Mouse (Mus musculus) heart, postnatal 0 days (tissue): Measurements from ENCODE around the gene Abr. TPM values are rescaled to one million over a fixed set of nuclear protein-coding genes. Genes with fewer than 3 reads are reported as not detected.
A peak's percentile ranks its signal among the peaks of the same experiment; 100 is the strongest.

Source experiments
- ATAC-seq: fragments of 200-750 bp; cut with Nextera tagmentation; 2 replicates; pipeline ENCODE4 v1.8.0; 2017; ENCODE audit warnings: low read depth, moderate number of reproducible peaks, moderate library complexity; ENCODE audit not compliant: insufficient read depth
- DNase-seq: peaks from one replicate; pipeline ENCODE4 v3.0.0-alpha.2; 2016; ENCODE audit warnings: low spot score
- H3K27ac ChIP-seq: fragments of 300-500 bp; sonication (generic); 2 replicates; pipeline ENCODE4 v1.5.1; 2014; ENCODE audit warnings: low read depth, mild to moderate bottlenecking
- H3K27me3 ChIP-seq: fragments of 300-500 bp; sonication (generic); 2 replicates; pipeline ENCODE4 v1.6.1; 2014; ENCODE audit warnings: low read length, mixed read lengths; ENCODE audit not compliant: control insufficient read depth, insufficient read depth
- H3K36me3 ChIP-seq: fragments of 300-500 bp; sonication (generic); replicated peaks from 2 replicates; pipeline ENCODE4 v1.6.1; 2014; ENCODE audit warnings: low read length, mixed read lengths; ENCODE audit not compliant: control insufficient read depth, insufficient read depth
- H3K4me1 ChIP-seq: fragments of 300-500 bp; sonication (generic); 2 replicates; pipeline ENCODE4 v1.6.1; 2014; ENCODE audit warnings: antibody characterized with exemption; ENCODE audit not compliant: control insufficient read depth, insufficient read depth
- H3K4me2 ChIP-seq: fragments of 300-500 bp; sonication (generic); 2 replicates; pipeline ENCODE4 v1.6.1; 2014; ENCODE audit warnings: low read depth, mild to moderate bottlenecking, low read length, moderate library complexity
- H3K4me3 ChIP-seq: fragments of 300-500 bp; sonication (generic); 2 replicates; pipeline ENCODE4 v1.5.1; 2014; ENCODE audit warnings: low read depth, low read length
- H3K9ac ChIP-seq: fragments of 300-500 bp; sonication (generic); replicated peaks from 2 replicates; pipeline ENCODE4 v1.6.1; 2014; ENCODE audit warnings: low read depth, low read length, mixed read lengths
- H3K9me3 ChIP-seq: fragments of 300-500 bp; sonication (generic); replicated peaks from 2 replicates; pipeline ENCODE4 v1.6.1; 2016; ENCODE audit warnings: low read length; ENCODE audit not compliant: control insufficient read depth
- CTCF ChIP-seq: IDR thresholded peaks from 2 replicates; pipeline ENCODE4 v1.5.1; 2016; ENCODE audit warnings: antibody characterized with exemption, control low read depth, low read depth
- EP300 ChIP-seq: IDR thresholded peaks from 2 replicates; pipeline ENCODE4 v1.6.1; 2016; ENCODE audit warnings: antibody characterized with exemption, low read depth
- WGBS: fragments of 180-500 bp; shearing (Covaris S2); extraction: QIAGEN DNeasy Blood & Tissue Kit; methylation state at CpG from one replicate; pipeline ENCODE4 v1.1.7; 2014; 5-methylcytosine and 5-hydroxymethylcytosine counted together
- polyA plus RNA-seq: library from polyadenylated mRNA; unstranded; fragments of >200 nt; fragmentation: Nextera tagmentation; extraction: Ambion mirVana; gene quantifications from 2 replicates; pipeline ENCODE4 v1.2.1, GENCODE M21; 2015
- total RNA-seq: library from RNA; depleted of rRNA; stranded (reverse); fragments of >200 nt; gene quantifications from 2 replicates; pipeline ENCODE4 v1.2.3, GENCODE M21; 2014; ENCODE audit warnings: low replicate concordance

The Abr gene
- total and polyA plus RNA-seq, 2 experiments from 2014 or later = 14.1 to 48.9 TPM

- no peak overlapping the region for H3K27ac ChIP-seq
- peak overlapping the region; percentile 98 for H3K4me2 ChIP-seq
- TF ChIP-seq CTCF (no peak), EP300 (no peak)
- H3K4me1 ChIP-seq = no peaks in the 10 kb centered on the region
- H3K27me3 ChIP-seq = peaks cover 33% of the 10 kb centered on the region
- ATAC-seq = peak; percentile 55
- no peaks in the 10 kb centered on the region for H3K36me3 ChIP-seq
- H3K9ac ChIP-seq = peak overlapping the region; percentile 30; the same call in 1 of the 2 replicates
- peak; percentile 15 for DNase-seq
- WGBS = 1% methylated on average over 56 of the region's 66 CpGs
- H3K4me3 ChIP-seq = peak overlapping the region; percentile 59
- no peaks in the 10 kb centered on the region for H3K9me3 ChIP-seq
Measured at GRCm38 (mm10) chr11:76570741-76571612, 51.1 kb downstream of the Abr start.

- Histone ChIP-seq H3K27me3 (peaks cover 33% of the 10 kb centered on the region), H3K36me3 (no peaks in the 10 kb centered on the region), H3K27ac (no peak overlapping the region), H3K9ac (no peak overlapping the region), H3K4me2 (peak overlapping the region; percentile 98), H3K4me3 (peak overlapping the region; percentile 59), H3K9me3 (no peaks in the 10 kb centered on the region), H3K4me1 (no peaks in the 10 kb centered on the region)
- ATAC-seq = no peak
- TF ChIP-seq EP300 = no peak
- no peak for TF ChIP-seq CTCF
- DNase-seq = no peak
- WGBS = 33% methylated on average over 10 of the region's 10 CpGs
Measured at GRCm38 (mm10) chr11:76570201-76570731, 51.8 kb downstream of the Abr start.

GRCm38 (mm10) chr11:76569436-76569835 lies 52.7 kb downstream of the Abr start:
- peaks cover 33% of the 10 kb centered on the region for H3K27me3 ChIP-seq
- no peaks in the 10 kb centered on the region for H3K9me3 ChIP-seq
- no peak overlapping the region for H3K27ac ChIP-seq
- WGBS = 67% methylated on average over 3 of the region's 3 CpGs
- H3K9ac ChIP-seq = no peak overlapping the region
- no peaks in the 10 kb centered on the region for H3K36me3 ChIP-seq
- DNase-seq (no peak), ATAC-seq (no peak)
- no peak overlapping the region for H3K4me2 ChIP-seq
- H3K4me3 ChIP-seq = no peak overlapping the region
- H3K4me1 ChIP-seq = no peaks in the 10 kb centered on the region
- TF ChIP-seq CTCF = no peak
- no peak for TF ChIP-seq EP300

GRCm38 (mm10) chr11:76566081-76566480 lies 56.0 kb downstream of the Abr start:
- H3K9me3 ChIP-seq = no peaks in the 10 kb centered on the region
- peaks cover 16% of the 10 kb centered on the region for H3K27me3 ChIP-seq
- ATAC-seq = no peak
- 76% methylated on average over 3 of the region's 3 CpGs for WGBS
- no peaks in the 10 kb centered on the region for H3K36me3 ChIP-seq
- no peak overlapping the region for H3K9ac ChIP-seq
- no peak for TF ChIP-seq EP300
- no peak for TF ChIP-seq CTCF
- H3K4me2 ChIP-seq = no peak overlapping the region
- H3K4me1 ChIP-seq = no peaks in the 10 kb centered on the region
- no peak overlapping the region for H3K27ac ChIP-seq
- no peak overlapping the region for H3K4me3 ChIP-seq
- no peak for DNase-seq

GRCm38 (mm10) chr11:76562584-76562983 lies 59.5 kb downstream of the Abr start:
- no peaks in the 10 kb centered on the region for H3K36me3 ChIP-seq
- no peaks in the 10 kb centered on the region for H3K4me1 ChIP-seq
- TF ChIP-seq EP300 (no peak), CTCF (no peak)
- H3K4me2 ChIP-seq = no peak overlapping the region
- no peak overlapping the region for H3K27ac ChIP-seq
- no peak for ATAC-seq
- H3K9me3 ChIP-seq = no peaks in the 10 kb centered on the region
- H3K27me3 ChIP-seq = no peaks in the 10 kb centered on the region
- H3K4me3 ChIP-seq = no peak overlapping the region
- DNase-seq = no peak
- 67% methylated on average over 3 of the region's 3 CpGs for WGBS
- H3K9ac ChIP-seq = no peak overlapping the region
